Mouse (Mus musculus) heart, adult 2 months (tissue): ENCODE measurements at regions not wholly inside any gene's neighbourhood (a gene's known extent, or its start where the extent isn't known, plus 50 kb on each side); places are given as distances from the start of the nearest gene placed in this dataset.

ENCODE experiments used
- EP300 ChIP-seq: fragments of 200-500 bp; IDR thresholded peaks from 2 replicates; pipeline ENCODE4 v1.6.1; 2011; ENCODE audit warnings: low read depth, low read length, control low read depth; ENCODE audit not compliant: insufficient read depth
- POLR2A ChIP-seq: fragments of 200-500 bp; IDR thresholded peaks from 2 replicates; pipeline ENCODE4 v1.6.1; 2011; ENCODE audit warnings: mild to moderate bottlenecking, low read depth, low read length, control low read depth; ENCODE audit not compliant: insufficient read depth

- TF ChIP-seq POLR2A (no peak), EP300 (no peak)
These were observed 77.2 kb upstream of the Rapgef5 start for GRCm38 (mm10) chr12:117439015-117439605.
